Mouse (Mus musculus) stomach, embryonic 16.5 days (tissue): Measurements from ENCODE around the gene Ifit3b. TPM values are rescaled to one million over a fixed set of nuclear protein-coding genes. Genes with fewer than 3 reads are reported as not detected.
"Not testable (repeated sequence)": the region's sequence is repeated elsewhere in the genome, so short reads cannot be mapped to it uniquely, and the experiment has no call there.

Experiments used
- ATAC-seq: fragments of 200-750 bp; cut with Nextera tagmentation; 2 replicates; pipeline ENCODE4 v1.8.0; 2017; ENCODE audit warnings: moderate number of reproducible peaks, moderate TSS enrichment; ENCODE audit not compliant: insufficient read depth, low FRiP score
- H3K27ac ChIP-seq: fragments of 300-500 bp; sonication (generic); 2 replicates; pipeline ENCODE4 v1.5.1; 2014; ENCODE audit warnings: low read length
- H3K27me3 ChIP-seq: fragments of 300-500 bp; sonication (generic); 2 replicates; pipeline ENCODE4 v1.6.1; 2014; ENCODE audit warnings: low read length, control low read depth, mixed read lengths; ENCODE audit not compliant: control insufficient read depth, insufficient read depth
- H3K36me3 ChIP-seq: fragments of 300-500 bp; sonication (generic); 2 replicates; pipeline ENCODE4 v1.6.1; 2014; ENCODE audit warnings: low read length; ENCODE audit not compliant: control insufficient read depth, insufficient read depth
- H3K4me1 ChIP-seq: fragments of 300-500 bp; sonication (generic); 2 replicates; pipeline ENCODE4 v1.6.1; 2014; ENCODE audit warnings: low read length, control low read depth, mixed read lengths; ENCODE audit not compliant: control insufficient read depth, insufficient read depth
- H3K4me2 ChIP-seq: fragments of 300-500 bp; sonication (generic); 2 replicates; pipeline ENCODE4 v1.6.1; 2014; ENCODE audit warnings: low read depth, low read length, mixed read lengths
- H3K4me3 ChIP-seq: fragments of 300-500 bp; sonication (generic); replicated peaks from 2 replicates; pipeline ENCODE4 v1.5.1; 2014; ENCODE audit warnings: mild to moderate bottlenecking, low read length
- H3K9ac ChIP-seq: fragments of 300-500 bp; sonication (generic); 2 replicates; pipeline ENCODE4 v1.6.1; 2014; ENCODE audit warnings: low read length
- H3K9me3 ChIP-seq: fragments of 300-500 bp; sonication (generic); replicated peaks from 2 replicates; pipeline ENCODE4 v1.6.1; 2016; ENCODE audit warnings: low read length, control low read depth; ENCODE audit not compliant: control insufficient read depth
- WGBS: fragments of 180-500 bp; shearing (Covaris S2); extraction: QIAGEN DNeasy Blood & Tissue Kit; methylation state at CpG from one replicate; pipeline ENCODE4 v1.1.7; 2014; 5-methylcytosine and 5-hydroxymethylcytosine counted together
- polyA plus RNA-seq: library from polyadenylated mRNA; unstranded; fragments of >200 nt; fragmentation: Nextera tagmentation; extraction: Ambion mirVana; gene quantifications from 2 replicates; pipeline ENCODE4 v1.2.1, GENCODE M21; 2015

The Ifit3b gene
- polyA plus RNA-seq, 1 experiment from 2014 or later, result 0.17 TPM

- not testable (repeated sequence) for H3K27ac ChIP-seq, H3K9me3 ChIP-seq, H3K36me3 ChIP-seq, H3K27me3 ChIP-seq, H3K4me2 ChIP-seq, ATAC-seq, H3K4me3 ChIP-seq, H3K9ac ChIP-seq, H3K4me1 ChIP-seq
- WGBS, result 89% methylated on average over 2 of the region's 2 CpGs
These were observed 25.1 kb upstream of the Ifit3b start for GRCm38 (mm10) chr19:34582696-34583095.

GRCm38 (mm10) chr19:34583126-34583766 is 24.5 kb upstream of the Ifit3b start, which contains the start of gene Ifit3:
Gene Ifit3 (plus strand): TSS chr19:34583531.
- not testable (repeated sequence) for H3K36me3 ChIP-seq, H3K4me3 ChIP-seq, H3K4me2 ChIP-seq, H3K4me1 ChIP-seq, H3K27ac ChIP-seq, H3K9ac ChIP-seq, H3K9me3 ChIP-seq, H3K27me3 ChIP-seq
- peak; percentile 47 for ATAC-seq
- WGBS, result 27% methylated on average over 2 of the region's 2 CpGs

GRCm38 (mm10) chr19:34585740-34586458 is 21.9 kb upstream of the Ifit3b start:
- H3K4me3 ChIP-seq, H3K9ac ChIP-seq, H3K27ac ChIP-seq, H3K4me2 ChIP-seq, H3K4me1 ChIP-seq, H3K27me3 ChIP-seq, H3K36me3 ChIP-seq, ATAC-seq, H3K9me3 ChIP-seq: not testable (repeated sequence)
- WGBS, result 63% methylated on average over 5 of the region's 5 CpGs

- WGBS, result 67% methylated on average over 6 of the region's 12 CpGs
- not testable (repeated sequence) for H3K27ac ChIP-seq, H3K4me2 ChIP-seq, H3K9ac ChIP-seq, H3K4me3 ChIP-seq, H3K27me3 ChIP-seq, H3K36me3 ChIP-seq, H3K9me3 ChIP-seq, ATAC-seq, H3K4me1 ChIP-seq
These were observed 19.7 kb upstream of the Ifit3b start for GRCm38 (mm10) chr19:34587898-34588692.

GRCm38 (mm10) chr19:34588959-34589358 is 18.8 kb upstream of the Ifit3b start:
- no peaks in the 10 kb centered on the region for H3K9me3 ChIP-seq
- no peak overlapping the region for H3K9ac ChIP-seq
- H3K27ac ChIP-seq, result no peak overlapping the region
- no peaks in the 10 kb centered on the region for H3K27me3 ChIP-seq
- H3K4me2 ChIP-seq, result no peak overlapping the region
- no peak overlapping the region for H3K4me3 ChIP-seq
- H3K36me3 ChIP-seq, result no peaks in the 10 kb centered on the region
- no peaks in the 10 kb centered on the region for H3K4me1 ChIP-seq
- no peak for ATAC-seq

- no peak for ATAC-seq
- no peaks in the 10 kb centered on the region for H3K27me3 ChIP-seq
- H3K9me3 ChIP-seq, result no peaks in the 10 kb centered on the region
- H3K4me3 ChIP-seq, result no peak overlapping the region
- H3K4me1 ChIP-seq, result no peaks in the 10 kb centered on the region
- no peak overlapping the region for H3K9ac ChIP-seq
- no peak overlapping the region for H3K27ac ChIP-seq
- no peaks in the 10 kb centered on the region for H3K36me3 ChIP-seq
- WGBS, result 84% methylated on average over 2 of the region's 2 CpGs
- H3K4me2 ChIP-seq, result no peak overlapping the region
These were observed 14.3 kb upstream of the Ifit3b start for GRCm38 (mm10) chr19:34593456-34593855.

GRCm38 (mm10) chr19:34594523-34594922 is 13.2 kb upstream of the Ifit3b start:
- not testable (repeated sequence) for H3K9me3 ChIP-seq, H3K27ac ChIP-seq, ATAC-seq, H3K4me3 ChIP-seq, H3K36me3 ChIP-seq, H3K4me2 ChIP-seq, H3K9ac ChIP-seq, H3K4me1 ChIP-seq, H3K27me3 ChIP-seq
- WGBS, result 81% methylated on average over 3 of the region's 3 CpGs

GRCm38 (mm10) chr19:34596811-34597210 is 11.0 kb upstream of the Ifit3b start:
- Histone ChIP-seq H3K27me3 (no peaks in the 10 kb centered on the region), H3K4me2 (no peak overlapping the region), H3K4me1 (no peaks in the 10 kb centered on the region), H3K9me3 (no peaks in the 10 kb centered on the region), H3K27ac (no peak overlapping the region), H3K4me3 (no peak overlapping the region), H3K36me3 (no peaks in the 10 kb centered on the region), H3K9ac (no peak overlapping the region)
- ATAC-seq, result no peak

GRCm38 (mm10) chr19:34598341-34598740 is 9.4 kb upstream of the Ifit3b start:
- WGBS, result 74% methylated on average over 2 of the region's 2 CpGs
- no peak for ATAC-seq
- no peaks in the 10 kb centered on the region for H3K27me3 ChIP-seq
- H3K4me1 ChIP-seq, result no peaks in the 10 kb centered on the region
- no peak overlapping the region for H3K4me2 ChIP-seq
- H3K36me3 ChIP-seq, result no peaks in the 10 kb centered on the region
- no peaks in the 10 kb centered on the region for H3K9me3 ChIP-seq
- no peak overlapping the region for H3K27ac ChIP-seq
- H3K4me3 ChIP-seq, result no peak overlapping the region
- H3K9ac ChIP-seq, result no peak overlapping the region
